Mouse (Mus musculus): ENCODE results near the gene 2310011J03Rik. TPM values are rescaled to one million over a fixed set of nuclear protein-coding genes. Genes with fewer than 3 reads are reported as not detected.

Gene 2310011J03Rik
- total and polyA plus RNA-seq, 3 experiments, result 65.7 to 81.5 TPM; not detected in 1

GRCm38 (mm10) chr10:80344131-80344661 lies 23.9 kb upstream of the 2310011J03Rik start (continued):
- TF ChIP-seq CHD1 (IDR thresholded peaks at IDR 0.05; ENCODE audit: low read depth, low read length) (no peak), CTCF (IDR thresholded peaks at IDR 0.05 in 2 of 3, conservative IDR thresholded peaks at IDR 0.05 in 1 of 3; ENCODE audit: control insufficient read depth in 1 of 3, insufficient read depth in 1 of 3, low read depth in 2 of 3, low read length in 3 of 3, poor library complexity in 1 of 3, severe bottlenecking in 1 of 3) (no peak), SIN3A (IDR thresholded peaks at IDR 0.05; ENCODE audit: low read length) (peak; percentile 80), MYB (IDR thresholded peaks at IDR 0.05; ENCODE audit: low read depth, low read length) (peak; percentile 69; the same call in 1 of the 2 replicates), UBTF (IDR thresholded peaks at IDR 0.05; ENCODE audit: borderline replicate concordance, insufficient read depth, low read depth, low read length) (no peak), E2F4 (IDR thresholded peaks at IDR 0.05; ENCODE audit: borderline replicate concordance, low read depth, low read length) (no peak), NRF1 (IDR thresholded peaks at IDR 0.05; ENCODE audit: insufficient read depth, low read depth, low read length, poor library complexity, severe bottlenecking) (0 out of 2 replicates have a peak, but pooled peaks have one; percentile 20), MYC (IDR thresholded peaks at IDR 0.05; ENCODE audit: low read depth, low read length) (peak; percentile 85), POLR2AphosphoS2 (IDR thresholded peaks at IDR 0.05; ENCODE audit: low read length) (no peak), ZC3H11A (IDR thresholded peaks at IDR 0.05; ENCODE audit: low read depth, low read length) (no peak), GATA1 (IDR thresholded peaks at IDR 0.05; ENCODE audit: low read depth, low read length) (peak; percentile 83), ELF1 (IDR thresholded peaks at IDR 0.05; ENCODE audit: low read depth, low read length) (peak; percentile 54; the same call in 1 of the 2 replicates), SMC3 (IDR thresholded peaks at IDR 0.05; ENCODE audit: low read depth, low read length) (no peak), MXI1 (IDR thresholded peaks at IDR 0.05; ENCODE audit: low read depth, low read length) (peak; percentile 79; the same call in 1 of the 2 replicates)

DNA sequence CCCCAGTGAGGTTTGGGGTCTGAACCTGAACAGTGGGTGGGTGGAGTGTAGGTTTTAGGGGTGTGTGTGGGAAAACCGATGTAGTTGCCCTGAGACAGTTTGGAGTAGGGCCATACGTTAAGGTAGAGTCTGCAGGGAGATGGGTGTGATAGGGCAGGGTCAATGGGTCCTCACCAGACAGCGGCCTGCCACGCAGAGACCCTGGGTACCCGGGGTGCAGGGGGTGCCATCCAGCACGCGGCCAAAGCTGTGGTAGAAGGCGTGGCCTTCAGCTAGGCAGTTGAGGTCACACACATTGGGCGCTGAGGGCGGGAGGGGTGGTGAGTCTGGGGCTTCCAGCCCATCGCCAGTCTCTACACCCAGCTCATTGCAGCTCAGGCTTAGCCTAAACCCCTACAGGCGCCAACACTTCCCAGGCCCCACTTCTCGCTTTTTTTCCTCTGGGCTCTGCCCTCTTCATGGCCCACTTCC lies 23.1 kb upstream of the 2310011J03Rik start:
- Histone ChIP-seq H3K27ac (ENCODE audit: control insufficient read depth, low read depth, low read length) (peak overlapping the region; percentile 81), H3K36me3 (ENCODE audit: control insufficient read depth in 1 of 2, insufficient read depth in 2 of 2, low read length in 2 of 2) (peaks cover 0 to 14% of the 10 kb centered on the region in 2 experiments; a peak in 2 of 4 replicates), H3K4me1 (ENCODE audit: control insufficient read depth in 1 of 2, insufficient read depth in 2 of 2, low read length in 2 of 2) (peaks cover 11 to 25% of the 10 kb centered on the region in 2 experiments), H3K79me2 (ENCODE audit: control insufficient read depth, insufficient read depth, low read length, poor library complexity) (no peaks in the 10 kb centered on the region; the same call in 1 of the 2 replicates), H3K27me3 (ENCODE audit: control insufficient read depth in 1 of 2, insufficient read depth in 2 of 2, low read length in 2 of 2) (no peaks in the 10 kb centered on the region), H3K9ac (ENCODE audit: control insufficient read depth, low read depth, low read length, poor library complexity, severe bottlenecking) (peak overlapping the region; percentile 37), H3K9me3 (replicated peaks; ENCODE audit: insufficient read depth, low read length) (no peaks in the 10 kb centered on the region), H3K4me3 (ENCODE audit: control insufficient read depth in 1 of 2, insufficient read depth in 1 of 2, low read depth in 2 of 2, low read length in 2 of 2) (peak overlapping the region; percentile 24 to 53)
- no peak for TF ChIP-seq CTCF (IDR thresholded peaks at IDR 0.05 in 2 of 3, conservative IDR thresholded peaks at IDR 0.05 in 1 of 3; ENCODE audit: control insufficient read depth in 1 of 3, insufficient read depth in 1 of 3, low read depth in 2 of 3, low read length in 3 of 3, poor library complexity in 1 of 3, severe bottlenecking in 1 of 3)
- no peak for TF ChIP-seq POLR2AphosphoS2 (IDR thresholded peaks at IDR 0.05; ENCODE audit: low read length)
- TF ChIP-seq POLR2AphosphoS5 (IDR thresholded peaks at IDR 0.05; ENCODE audit: borderline replicate concordance, low read depth, low read length), result no peak
- no peak for TF ChIP-seq MAZ (IDR thresholded peaks at IDR 0.05; ENCODE audit: low read depth, low read length)
- no peak; the same call in 1 of the 2 replicates for TF ChIP-seq MXI1 (IDR thresholded peaks at IDR 0.05; ENCODE audit: low read depth, low read length)
- no peak for TF ChIP-seq CHD2 (IDR thresholded peaks at IDR 0.05; ENCODE audit: low read length)
- TF ChIP-seq USF1 (IDR thresholded peaks at IDR 0.05; ENCODE audit: low read depth, low read length), result no peak
- TF ChIP-seq GABPA (IDR thresholded peaks at IDR 0.05; ENCODE audit: low read depth, low read length), result no peak
- no peak for TF ChIP-seq BHLHE40 (IDR thresholded peaks at IDR 0.05; ENCODE audit: borderline replicate concordance, low read depth, low read length)
- TF ChIP-seq NRF1 (IDR thresholded peaks at IDR 0.05; ENCODE audit: insufficient read depth, low read depth, low read length, poor library complexity, severe bottlenecking), result no peak
- no peak for TF ChIP-seq ELF1 (IDR thresholded peaks at IDR 0.05; ENCODE audit: low read depth, low read length)
- TF ChIP-seq TBP (IDR thresholded peaks at IDR 0.05; ENCODE audit: low read depth, low read length), result 0 out of 2 replicates have a peak, but pooled peaks have one; percentile 18
- peak; percentile 44; the same call in 1 of the 2 replicates for TF ChIP-seq MAX (IDR thresholded peaks at IDR 0.05; ENCODE audit: low read length)
- no peak for TF ChIP-seq JUND (IDR thresholded peaks at IDR 0.05; ENCODE audit: low read depth, low read length)
- TF ChIP-seq HCFC1 (IDR thresholded peaks at IDR 0.05; ENCODE audit: low read depth, low read length), result no peak
- no peak; a peak in 1 of 4 replicates for TF ChIP-seq POLR2A (IDR thresholded peaks at IDR 0.05; ENCODE audit: control insufficient read depth in 1 of 2, insufficient read depth in 1 of 2, low read depth in 1 of 2, low read length in 2 of 2, poor library complexity in 1 of 2)
- peak; percentile 65 for DNase-seq (ENCODE audit: low read depth, low spot score)

All from MEL (cell line).